Mouse (Mus musculus): ENCODE results near the gene Mms19. TPM values are rescaled to one million over a fixed set of nuclear protein-coding genes. Genes with fewer than 3 reads are reported as not detected.

Gene Mms19
- polyA plus RNA-seq, 1 experiment from 2014 or later, result 52.5 TPM

DNA sequence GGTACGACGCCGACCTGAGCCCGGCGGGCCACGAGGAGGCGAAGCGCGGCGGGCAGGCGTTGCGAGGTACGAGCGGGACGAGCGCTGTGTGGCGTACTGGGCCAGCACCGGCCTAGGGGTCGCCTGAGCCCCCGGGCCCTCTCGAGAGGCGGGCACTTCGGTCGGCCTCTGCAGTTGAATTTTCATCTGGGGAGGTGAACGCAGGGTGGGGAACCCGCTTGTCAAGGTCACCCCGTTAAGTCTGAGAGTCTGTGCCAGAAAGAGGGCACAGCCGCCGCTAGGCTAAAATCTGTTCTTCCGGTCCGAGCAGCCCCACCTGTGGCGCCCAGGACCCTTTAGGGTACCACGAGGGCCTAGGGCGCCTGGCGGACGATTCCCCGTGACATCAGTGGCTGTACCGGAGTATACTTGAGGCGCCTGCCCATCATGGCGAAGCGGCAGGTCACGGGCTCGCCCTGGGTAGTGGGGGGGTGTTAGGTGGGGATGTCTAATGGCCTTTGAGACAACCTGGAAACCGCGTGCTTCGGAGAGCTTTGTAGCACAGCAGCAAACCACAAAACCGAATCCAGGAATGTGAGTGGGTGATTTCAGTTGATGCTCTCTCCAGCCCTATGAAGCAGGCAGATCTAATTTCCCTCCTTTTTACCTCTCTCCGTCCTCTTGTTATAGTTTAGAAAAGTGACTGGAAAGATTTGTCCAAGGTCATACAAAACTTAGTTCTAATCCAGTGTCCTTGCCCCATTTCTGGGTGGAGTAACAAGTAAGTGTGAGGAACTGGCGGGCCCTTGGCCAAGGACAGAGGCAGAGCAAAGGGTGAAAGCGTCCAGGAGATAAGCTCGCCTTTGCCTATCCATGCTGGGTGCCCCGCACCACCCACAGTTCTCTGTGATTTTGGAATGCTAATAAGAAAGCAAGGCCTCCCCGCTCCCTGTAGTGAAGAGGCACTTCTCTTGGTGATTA lies 68.6 kb downstream of the Mms19 start:
- DNase-seq (ENCODE audit: low spot score), result peak; percentile 65
- Histone ChIP-seq H3K9me3 (replicated peaks) (no peaks in the 10 kb centered on the region), H3K36me3 (peaks cover 41% of the 10 kb centered on the region), H3K27ac (peak overlapping the region; percentile 93), H3K27me3 (ENCODE audit: low read depth, poor library complexity, severe bottlenecking) (no peaks in the 10 kb centered on the region), H3K4me3 (peak overlapping the region; percentile 86), H3K4me1 (peaks cover 19% of the 10 kb centered on the region)
- WGBS, result under 1% methylated on average over 53 of the region's 53 CpGs

DNA sequence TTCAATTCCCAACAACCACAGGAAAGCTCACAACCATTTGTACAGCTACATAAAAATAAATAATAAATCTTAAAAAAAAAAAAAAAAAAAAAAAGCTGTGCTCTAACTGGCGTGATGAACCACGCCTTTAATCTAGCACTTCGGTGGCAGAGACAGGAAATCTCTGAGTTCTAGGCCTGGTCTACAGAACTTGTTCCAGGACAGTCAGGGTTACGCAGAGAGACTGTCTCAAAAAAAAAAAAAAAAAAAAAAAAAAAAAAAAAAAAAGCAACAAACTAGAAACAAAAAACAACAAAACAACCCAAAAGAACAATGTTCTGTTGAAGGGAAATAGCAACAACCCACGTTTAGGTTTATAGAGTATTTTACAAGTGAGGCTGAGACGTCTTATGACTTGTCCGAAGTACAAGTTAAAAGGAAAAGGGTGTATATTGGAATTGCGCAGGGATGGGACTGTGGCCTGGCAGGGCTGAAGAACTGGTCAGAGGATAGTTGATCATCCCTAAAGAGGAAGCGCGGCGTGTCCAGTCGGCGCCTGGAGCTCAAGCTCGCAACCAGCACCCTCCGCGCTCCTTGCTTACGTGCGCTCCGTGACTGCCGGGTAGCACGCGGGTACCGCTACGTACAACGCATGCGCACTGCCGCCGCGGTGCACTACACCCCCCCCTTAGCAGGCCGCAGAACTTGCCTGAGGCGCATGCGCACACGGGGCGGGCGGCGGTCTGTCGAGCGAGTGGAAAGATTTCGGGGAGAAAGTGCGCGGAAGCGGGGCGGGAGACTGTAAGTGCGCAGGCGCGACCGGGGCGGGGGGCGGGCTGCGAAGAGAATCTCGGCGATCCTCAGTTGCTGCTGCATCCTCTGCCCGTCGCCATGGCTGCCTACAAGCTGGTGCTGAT lies 69.5 kb downstream of the Mms19 start, which contains the start of gene Pgam1:
Gene Pgam1 (plus strand): TSS at position 746 of the 896 bp plus-strand sequence.
- Histone ChIP-seq H3K4me1 (peaks cover 19% of the 10 kb centered on the region), H3K4me3 (peak within 1 kb of the TSS; percentile 86), H3K27me3 (ENCODE audit: low read depth, poor library complexity, severe bottlenecking) (no peaks in the 10 kb centered on the region), H3K36me3 (peaks cover 31% of the 10 kb centered on the region), H3K9me3 (replicated peaks) (no peaks in the 10 kb centered on the region), H3K27ac (peak within 1 kb of the TSS; percentile 93)
- DNase-seq (ENCODE audit: low spot score), result peak; percentile 100
- 6% methylated on average over 52 of the region's 54 CpGs for WGBS

DNA sequence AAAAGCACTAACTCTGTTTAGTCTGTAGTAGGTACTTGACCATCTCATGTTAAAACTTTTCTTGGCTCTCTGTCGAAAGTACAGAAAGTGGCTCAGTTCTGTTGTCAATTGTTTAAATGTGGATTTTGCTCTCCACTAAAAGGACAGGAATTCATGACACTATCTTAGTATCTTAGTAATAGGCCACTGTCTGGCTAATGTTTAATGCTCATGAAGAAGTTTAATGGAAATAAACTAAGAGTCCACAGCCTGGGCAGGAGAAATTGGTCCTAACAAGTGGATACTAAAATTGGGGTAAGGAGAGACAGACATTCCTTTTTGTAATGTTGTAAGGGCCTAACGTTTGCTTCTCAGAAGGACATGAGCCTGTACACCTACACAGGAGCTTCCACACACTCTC lies 70.6 kb downstream of the Mms19 start:
- Histone ChIP-seq H3K36me3 (peaks cover 22% of the 10 kb centered on the region), H3K27me3 (ENCODE audit: low read depth, poor library complexity, severe bottlenecking) (no peaks in the 10 kb centered on the region), H3K4me3 (no peak overlapping the region), H3K9me3 (replicated peaks) (no peaks in the 10 kb centered on the region), H3K4me1 (peaks cover 19% of the 10 kb centered on the region), H3K27ac (no peak overlapping the region)
- DNase-seq (ENCODE audit: low spot score), result no peak
- WGBS, result 94% methylated on average over 2 of the region's 2 CpGs

- Histone ChIP-seq H3K4me1 (peaks cover 10% of the 10 kb centered on the region), H3K27me3 (ENCODE audit: low read depth, poor library complexity, severe bottlenecking) (no peaks in the 10 kb centered on the region), H3K9me3 (replicated peaks) (no peaks in the 10 kb centered on the region), H3K27ac (no peak overlapping the region), H3K4me3 (no peak overlapping the region), H3K36me3 (peaks cover 5% of the 10 kb centered on the region)
- 97% methylated on average over 3 of the region's 3 CpGs for WGBS
- DNase-seq (ENCODE audit: low spot score), result no peak
These were observed 72.2 kb downstream of the Mms19 start for GRCm38 (mm10) chr19:41908736-41909135.

GRCm38 (mm10) chr19:41907079-41907760 lies 73.7 kb downstream of the Mms19 start:
- Histone ChIP-seq H3K4me3 (no peak overlapping the region), H3K36me3 (no peaks in the 10 kb centered on the region), H3K4me1 (no peaks in the 10 kb centered on the region), H3K9me3 (replicated peaks) (no peaks in the 10 kb centered on the region), H3K27ac (no peak overlapping the region), H3K27me3 (ENCODE audit: low read depth, poor library complexity, severe bottlenecking) (no peaks in the 10 kb centered on the region)
- WGBS, result 63% methylated on average over 8 of the region's 8 CpGs
- no peak for DNase-seq (ENCODE audit: low spot score)

DNA sequence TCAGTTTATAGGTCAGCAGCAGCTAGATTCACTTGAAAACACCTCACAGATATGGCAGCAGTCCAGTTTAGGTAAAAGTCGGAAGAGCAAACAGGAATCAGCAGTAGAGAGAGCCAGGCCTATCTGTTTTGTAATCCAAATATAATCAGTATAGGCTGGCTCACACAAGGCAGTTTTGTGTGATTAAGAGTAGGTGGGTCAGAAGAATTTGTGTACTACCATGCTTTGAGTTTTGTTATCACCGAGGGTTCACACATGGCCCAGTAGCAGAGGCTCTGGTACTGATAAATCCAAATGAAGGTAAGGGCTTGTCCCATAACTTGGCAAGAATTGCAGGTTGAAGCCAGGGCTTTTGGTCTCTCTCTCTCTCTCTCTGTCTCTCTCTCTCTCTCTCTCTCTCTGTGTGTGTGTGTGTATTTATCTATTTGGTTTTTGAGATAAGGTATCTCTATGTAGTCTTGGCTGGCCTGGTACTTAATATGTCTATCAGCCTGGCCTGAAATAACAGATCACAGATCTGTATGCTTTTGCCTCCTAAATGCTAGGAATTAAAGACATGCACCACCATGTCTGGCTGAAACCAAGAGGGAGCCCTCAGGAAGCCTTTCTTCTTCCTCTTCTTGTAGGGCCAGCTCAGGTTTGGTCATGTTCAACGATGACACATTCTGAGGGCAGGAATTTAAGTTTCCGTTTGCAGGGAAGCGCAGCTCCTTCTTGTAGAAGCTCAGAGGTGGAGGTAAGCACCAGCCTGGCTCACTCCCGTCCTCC lies 74.5 kb downstream of the Mms19 start:
- Histone ChIP-seq H3K27ac (no peak overlapping the region), H3K27me3 (ENCODE audit: low read depth, poor library complexity, severe bottlenecking) (no peaks in the 10 kb centered on the region), H3K9me3 (replicated peaks) (no peaks in the 10 kb centered on the region), H3K4me3 (no peak overlapping the region), H3K4me1 (no peaks in the 10 kb centered on the region), H3K36me3 (no peaks in the 10 kb centered on the region)
- WGBS, result 67% methylated on average over 6 of the region's 6 CpGs
- DNase-seq (ENCODE audit: low spot score), result no peak

- H3K9me3 ChIP-seq (replicated peaks), result no peaks in the 10 kb centered on the region
- WGBS, result 82% methylated on average over 2 of the region's 2 CpGs
- H3K27me3 ChIP-seq (ENCODE audit: low read depth, poor library complexity, severe bottlenecking), result no peaks in the 10 kb centered on the region
- no peaks in the 10 kb centered on the region for H3K36me3 ChIP-seq
- H3K4me1 ChIP-seq, result no peaks in the 10 kb centered on the region
- no peak for DNase-seq (ENCODE audit: low spot score)
- no peak overlapping the region for H3K4me3 ChIP-seq
- H3K27ac ChIP-seq, result no peak overlapping the region
These were observed 75.7 kb downstream of the Mms19 start for GRCm38 (mm10) chr19:41905246-41905645.

- Histone ChIP-seq H3K36me3 (no peaks in the 10 kb centered on the region), H3K4me1 (no peaks in the 10 kb centered on the region), H3K4me3 (no peak overlapping the region), H3K27me3 (ENCODE audit: low read depth, poor library complexity, severe bottlenecking) (no peaks in the 10 kb centered on the region), H3K9me3 (replicated peaks) (no peaks in the 10 kb centered on the region), H3K27ac (no peak overlapping the region)
- DNase-seq (ENCODE audit: low spot score), result no peak
- 91% methylated on average over 10 of the region's 10 CpGs for WGBS
These were observed 77.9 kb downstream of the Mms19 start for GRCm38 (mm10) chr19:41902848-41903593.

- 57% methylated on average over 2 of the region's 2 CpGs for WGBS
- Histone ChIP-seq H3K4me1 (no peaks in the 10 kb centered on the region), H3K4me3 (no peak overlapping the region), H3K36me3 (no peaks in the 10 kb centered on the region), H3K9me3 (replicated peaks) (no peaks in the 10 kb centered on the region), H3K27ac (no peak overlapping the region), H3K27me3 (ENCODE audit: low read depth, poor library complexity, severe bottlenecking) (no peaks in the 10 kb centered on the region)
- no peak for DNase-seq (ENCODE audit: low spot score)
These were observed 79.3 kb downstream of the Mms19 start for GRCm38 (mm10) chr19:41901696-41902095.

GRCm38 (mm10) chr19:41900495-41901090 lies 80.4 kb downstream of the Mms19 start:
- Histone ChIP-seq H3K36me3 (no peaks in the 10 kb centered on the region), H3K27me3 (ENCODE audit: low read depth, poor library complexity, severe bottlenecking) (no peaks in the 10 kb centered on the region), H3K9me3 (replicated peaks) (no peaks in the 10 kb centered on the region), H3K4me3 (no peak overlapping the region), H3K27ac (no peak overlapping the region), H3K4me1 (peaks cover 6% of the 10 kb centered on the region)
- DNase-seq (ENCODE audit: low spot score), result no peak
- WGBS, result 88% methylated on average over 8 of the region's 8 CpGs

- H3K27me3 ChIP-seq (ENCODE audit: low read depth, poor library complexity, severe bottlenecking), result no peaks in the 10 kb centered on the region
- peaks cover 16% of the 10 kb centered on the region for H3K4me1 ChIP-seq
- no peak overlapping the region for H3K4me3 ChIP-seq
- H3K9me3 ChIP-seq (replicated peaks), result no peaks in the 10 kb centered on the region
- peak; percentile 38 for DNase-seq (ENCODE audit: low spot score)
- WGBS, result 47% methylated on average over 4 of the region's 4 CpGs
- no peaks in the 10 kb centered on the region for H3K36me3 ChIP-seq
- no peak overlapping the region for H3K27ac ChIP-seq
These were observed 82.1 kb downstream of the Mms19 start for GRCm38 (mm10) chr19:41898860-41899259.

Data from limb, embryonic 10.5 days (tissue).